In the genomic region with DNA sequence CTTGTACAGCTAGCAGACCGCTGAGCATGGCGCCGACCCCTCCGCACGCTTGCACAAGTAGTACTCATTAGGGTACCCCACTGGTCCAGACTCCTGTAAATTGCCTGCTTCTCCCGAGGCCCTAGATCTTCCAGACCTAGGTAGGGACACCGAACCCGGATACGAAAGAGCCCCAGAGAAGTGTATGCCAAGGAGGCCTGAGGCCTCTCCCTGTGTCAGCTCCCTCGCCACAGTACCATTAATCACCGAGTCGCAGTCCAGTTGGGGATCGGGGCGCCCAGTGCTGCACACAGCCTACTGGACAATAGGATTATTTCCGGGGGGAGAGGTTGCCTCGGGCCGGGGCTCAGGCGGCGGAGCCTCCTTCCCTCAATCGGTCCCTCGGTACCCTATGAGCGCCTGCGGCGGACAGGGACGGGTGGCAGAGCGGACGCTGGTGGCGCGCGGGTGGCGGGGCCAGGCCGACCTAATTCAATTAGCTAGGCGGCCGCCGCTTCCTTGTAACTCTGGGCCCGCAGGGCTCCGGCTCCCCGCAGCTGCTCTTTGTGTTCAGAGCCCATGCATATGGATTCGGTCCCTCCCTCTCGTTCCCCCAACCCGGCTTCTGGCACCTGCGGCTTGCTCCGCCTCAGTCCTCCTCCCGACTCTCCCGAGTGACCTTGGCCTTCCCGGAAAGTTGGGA, we compare ENCODE assay signal across 10 mouse cellular contexts. TPM values are rescaled to one million over a fixed set of nuclear protein-coding genes. Genes with fewer than 3 reads are reported as not detected.
DNase-seq lines count a peak whose midpoint lies in the region; ATAC-seq and TF ChIP-seq lines count a peak whose summit lies in the region.
"Had no signal": no experiment of that assay in that cellular context is flagged by ENCODE, and none has a peak within 500 bp of the region (broad histone marks: within the 10 kb centered on the region; RNA-seq: fewer than 3 reads in every experiment).

No protein-coding gene starts in this region.

- DNase-seq in heart, embryonic 10.5 days (ENCODE audit: low spot score): no peak
- no peak for DNase-seq in heart, postnatal 14 days
- DNase-seq in embryo, embryonic 10 days (ENCODE audit: low spot score): peak; percentile 50
- no peak for DNase-seq in testis, postnatal 10 days (ENCODE audit: low spot score)
- no peak for DNase-seq in gastrocnemius, adult 18-20 months (ENCODE audit: low spot score)
- DNase-seq in layer of hippocampus, adult 2 months (ENCODE audit: low spot score in 2 of 2): no peak
- DNase-seq: B cell, adult 2 months had no signal

- no peak overlapping the region for H3K27ac ChIP-seq in heart, embryonic 10.5 days
- H3K27ac ChIP-seq in hindbrain, embryonic 13.5 days: no peak overlapping the region
- no peak overlapping the region for H3K27ac ChIP-seq in midbrain, embryonic 15.5 days
- H3K27ac ChIP-seq in layer of hippocampus, adult 2 months: no peak overlapping the region

- H3K4me2 ChIP-seq in hindbrain, embryonic 13.5 days: peak overlapping the region; percentile 40
- peak overlapping the region; percentile 33 for H3K4me2 ChIP-seq in midbrain, embryonic 15.5 days

- peak; percentile 61 for ATAC-seq in hindbrain, embryonic 13.5 days (ENCODE audit: low FRiP score)
- no peak for ATAC-seq in midbrain, embryonic 15.5 days (replicated peaks)

- peak overlapping the region; percentile 50 for H3K4me3 ChIP-seq in heart, embryonic 10.5 days
- H3K4me3 ChIP-seq in hindbrain, embryonic 13.5 days: peak overlapping the region; percentile 22
- peak overlapping the region; percentile 6; the same call in 1 of the 2 replicates for H3K4me3 ChIP-seq in midbrain, embryonic 15.5 days
- no peak overlapping the region for H3K4me3 ChIP-seq in layer of hippocampus, adult 2 months

- no peaks in the 10 kb centered on the region for H3K36me3 ChIP-seq in heart, embryonic 10.5 days
- H3K36me3 ChIP-seq in hindbrain, embryonic 13.5 days: no peaks in the 10 kb centered on the region
- H3K36me3 ChIP-seq in midbrain, embryonic 15.5 days (replicated peaks): no peaks in the 10 kb centered on the region

- H3K9me3 ChIP-seq in heart, embryonic 10.5 days: no peaks in the 10 kb centered on the region
- no peaks in the 10 kb centered on the region for H3K9me3 ChIP-seq in hindbrain, embryonic 13.5 days
- H3K9me3 ChIP-seq in midbrain, embryonic 15.5 days: no peaks in the 10 kb centered on the region

- peaks cover 12% of the 10 kb centered on the region for H3K4me1 ChIP-seq in heart, embryonic 10.5 days
- H3K4me1 ChIP-seq in hindbrain, embryonic 13.5 days (replicated peaks): peaks cover 12% of the 10 kb centered on the region
- peaks cover 8% of the 10 kb centered on the region for H3K4me1 ChIP-seq in midbrain, embryonic 15.5 days

- intact Hi-C loops in heart, postnatal 14 days (cut with DNase I): no loop called here

- 2% methylated on average over 46 of the region's 46 CpGs for WGBS in heart, embryonic 10.5 days
- under 1% methylated on average over 45 of the region's 46 CpGs for WGBS in hindbrain, embryonic 13.5 days
- 1% methylated on average over 46 of the region's 46 CpGs for whole genome bisulfite sequencing in midbrain, embryonic 15.5 days

- no peak overlapping the region for H3K9ac ChIP-seq in hindbrain, embryonic 13.5 days
- H3K9ac ChIP-seq in midbrain, embryonic 15.5 days: no peak overlapping the region

- peaks cover 100% of the 10 kb centered on the region for H3K27me3 ChIP-seq in heart, embryonic 10.5 days (ENCODE audit: insufficient read depth, poor library complexity, severe bottlenecking)
- peaks cover 100% of the 10 kb centered on the region for H3K27me3 ChIP-seq in hindbrain, embryonic 13.5 days
- peaks cover 100% of the 10 kb centered on the region for H3K27me3 ChIP-seq in midbrain, embryonic 15.5 days (replicated peaks)

- no peak for TF ChIP-seq CTCF in layer of hippocampus, adult 2 months (conservative IDR thresholded peaks at IDR 0.05)

RNA-seq across cellular contexts. Expression of a gene that starts 7.1 kb away (rescaled TPM):
- polyA plus RNA-seq in heart, embryonic 10.5 days (2016; fragmentation: Nextera tagmentation; extraction: Ambion mirVana): 1.0 and 4.1 TPM in 2 replicates
- total RNA-seq in heart, postnatal 14 days (2021): under 1 TPM; 0.22 to 0.27 TPM
- polyA plus RNA-seq in hindbrain, embryonic 13.5 days (2015; fragmentation: Nextera tagmentation; extraction: Ambion mirVana): 3.0 and 5.1 TPM in 2 replicates
- not detected in 2 replicates for polyA plus RNA-seq in midbrain, embryonic 15.5 days (2015; fragmentation: Nextera tagmentation; extraction: Ambion mirVana)
- total RNA-seq in gastrocnemius, adult 18-20 months (2021): not detected
- total RNA-seq in layer of hippocampus, adult 2 months (2021): not detected
- total RNA-seq: adrenal gland, postnatal 4 days had no signal
